Comparison of ENCODE assay signal across 22 mouse cellular contexts in genomic region chr5:73403311-73404068, GRCm38 (mm10). TPM values are rescaled to one million over a fixed set of nuclear protein-coding genes. Genes with fewer than 3 reads are reported as not detected.
"Had no signal": no experiment of that assay in that cellular context is flagged by ENCODE, and none has a peak within 500 bp of the region (broad histone marks: within the 10 kb centered on the region; RNA-seq: fewer than 3 reads in every experiment).

No protein-coding gene starts in this region.

- ATAC-seq: liver, postnatal 0 days; lung, postnatal 0 days; midbrain, embryonic 13.5 days; midbrain, embryonic 15.5 days had no signal

- DNase-seq: liver, postnatal 0 days; lung, adult 2 months; lung, postnatal 14 days; lung, postnatal 36 days; right cerebral cortex, postnatal 14 days; thymus, adult 2 months; thymus, postnatal 25 days; thymus, postnatal 4 days had no signal

- H3K9ac ChIP-seq: liver, postnatal 0 days; lung, embryonic 15.5 days; midbrain, embryonic 13.5 days; midbrain, embryonic 15.5 days; neural tube, embryonic 12.5 days; stomach, embryonic 15.5 days had no signal

- H3K27ac ChIP-seq: lung, embryonic 15.5 days; macrophage; midbrain, embryonic 13.5 days; midbrain, embryonic 15.5 days; neural tube, embryonic 12.5 days; stomach, embryonic 15.5 days; stomach, postnatal 0 days had no signal

- H3K4me2 ChIP-seq: lung, embryonic 15.5 days; midbrain, embryonic 11.5 days; midbrain, embryonic 13.5 days; midbrain, embryonic 15.5 days; neural tube, embryonic 12.5 days; stomach, embryonic 15.5 days had no signal

- H3K36me3 ChIP-seq: lung, embryonic 15.5 days; midbrain, embryonic 13.5 days; midbrain, embryonic 15.5 days; neural tube, embryonic 12.5 days; stomach, embryonic 15.5 days had no signal

- H3K4me3 ChIP-seq: lung, embryonic 15.5 days; megakaryocyte, embryonic 14.5 days; midbrain, embryonic 13.5 days; midbrain, embryonic 15.5 days; neural tube, embryonic 12.5 days; stomach, embryonic 15.5 days had no signal

- H3K9me3 ChIP-seq: lung, embryonic 15.5 days; midbrain, embryonic 13.5 days; midbrain, embryonic 15.5 days; neural tube, embryonic 12.5 days; stomach, embryonic 15.5 days had no signal

RNA-seq across cellular contexts. Expression of gene Cwh43, which starts 2.4 kb away (rescaled TPM):
- total RNA-seq: megakaryocyte progenitor cell, adult 5-6 weeks; monocyte, adult 5-6 weeks; neutrophil, adult 5-6 weeks had no signal
- polyA plus RNA-seq: liver, postnatal 0 days; lung, embryonic 15.5 days; lung, postnatal 0 days; macrophage; midbrain, embryonic 11.5 days; midbrain, embryonic 13.5 days; neural tube, embryonic 12.5 days; spleen, adult 2 months had no signal
